Mouse (Mus musculus) spleen, adult 2 months (tissue): Measurements from ENCODE around the gene Upk1a.

Experiments
- CTCF ChIP-seq: fragments of 200-500 bp; IDR thresholded peaks from 2 replicates; pipeline ENCODE4 v1.5.1; 2011; ENCODE audit warnings: mild to moderate bottlenecking, inconsistent platforms; ENCODE audit not compliant: insufficient read depth, insufficient read length, insufficient replicate concordance; ENCODE audit errors: extremely low read depth
- POLR2A ChIP-seq: fragments of 200-500 bp; IDR thresholded peaks from 2 replicates; pipeline ENCODE4 v1.6.1; 2011; ENCODE audit warnings: low read depth, low read length, inconsistent platforms

DNA sequence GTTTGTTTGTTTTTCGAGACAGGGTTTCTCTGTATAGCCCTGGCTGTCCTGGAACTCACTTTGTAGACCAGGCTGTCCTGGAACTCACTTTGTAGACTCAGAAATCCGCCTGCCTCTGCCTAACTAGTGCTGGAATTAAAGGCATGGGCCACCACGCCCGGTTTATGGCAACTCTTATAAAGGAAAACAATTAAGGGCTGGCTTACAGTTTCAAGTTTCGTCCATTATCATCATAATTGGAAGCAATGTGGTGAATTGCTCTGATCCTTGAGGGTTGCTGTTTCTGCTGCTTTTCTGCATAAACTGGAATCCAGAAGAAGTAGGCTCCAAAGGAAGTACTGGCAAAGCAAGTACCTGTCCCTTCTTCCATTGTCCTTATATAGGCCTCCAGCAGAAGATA is 14.0 kb upstream of the Upk1a start:
- TF ChIP-seq POLR2A = no peak
- no peak for TF ChIP-seq CTCF
